ENCODE assay signal across 13 mouse cellular contexts in the genomic region with DNA sequence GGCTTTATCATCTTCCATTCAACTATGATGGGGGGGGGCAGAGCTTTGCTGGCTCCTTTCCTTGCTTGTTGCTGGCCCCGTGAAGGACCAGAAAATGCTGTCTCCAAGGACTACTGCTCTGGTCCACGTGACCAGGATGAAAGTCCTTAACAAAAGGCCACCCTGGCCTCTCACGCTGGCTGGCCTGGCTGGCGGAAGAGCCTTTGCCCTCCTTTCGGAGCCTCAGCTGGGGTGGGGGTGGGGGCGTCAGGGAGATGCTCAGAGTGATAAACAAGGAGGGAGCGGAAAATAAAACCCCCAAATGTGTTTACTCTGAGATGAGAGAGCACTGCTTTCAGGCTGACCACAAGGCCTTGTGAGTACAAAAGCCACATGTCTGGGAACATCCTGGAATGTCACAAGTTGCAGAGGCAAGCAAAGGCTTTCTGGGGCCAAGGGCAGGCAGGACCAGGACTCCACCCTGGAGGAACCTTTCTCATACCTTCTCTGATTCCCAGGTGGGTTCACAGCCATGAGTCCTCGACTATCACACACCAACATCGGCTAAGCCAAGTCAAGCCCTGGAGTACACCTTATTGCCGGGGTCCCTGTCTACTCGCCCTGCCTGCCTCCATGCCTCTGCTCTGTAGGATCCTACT. TPM values are rescaled to one million over a fixed set of nuclear protein-coding genes. Genes with fewer than 3 reads are reported as not detected.
DNase-seq lines count a peak whose midpoint lies in the region; ATAC-seq and TF ChIP-seq lines count a peak whose summit lies in the region.
"Had no signal": no experiment of that assay in that cellular context is flagged by ENCODE, and none has a peak within 500 bp of the region (broad histone marks: within the 10 kb centered on the region; RNA-seq: fewer than 3 reads in every experiment).

No protein-coding gene starts in this region.

- H3K9ac ChIP-seq in heart, postnatal 0 days (replicated peaks; ENCODE audit: low read depth, low read length): no peak overlapping the region
- H3K9ac ChIP-seq: forebrain, embryonic 15.5 days had no signal

- no peak for DNase-seq in heart, postnatal 0 days (ENCODE audit: low spot score)
- DNase-seq in heart, postnatal 4 days: no peak
- DNase-seq in CD4-positive helper T cell, adult 2 months (ENCODE audit: low read depth, low spot score): peak; percentile 45
- peak; percentile 18 for DNase-seq in brain, embryonic 14.5 days (ENCODE audit: low read depth)
- peak; percentile 80 for DNase-seq in kidney, postnatal 10 days
- DNase-seq in layer of hippocampus, postnatal 10 days (ENCODE audit: low spot score in 2 of 2): no peak
- no peak for DNase-seq in urinary bladder, postnatal 10 days (ENCODE audit: low spot score)
- no peak for DNase-seq in gastrocnemius, postnatal 14 days
- DNase-seq: cerebellum, adult 2 months; heart, postnatal 14 days; layer of hippocampus, adult 9-11 months; lung, postnatal 36 days had no signal

- no peaks in the 10 kb centered on the region for H3K9me3 ChIP-seq in heart, postnatal 0 days (replicated peaks; ENCODE audit: control insufficient read depth, low read length)
- H3K9me3 ChIP-seq: forebrain, embryonic 15.5 days had no signal

- H3K4me3 ChIP-seq in heart, postnatal 0 days (ENCODE audit: low read depth, low read length): no peak overlapping the region
- H3K4me3 ChIP-seq: forebrain, embryonic 15.5 days had no signal

- no peaks in the 10 kb centered on the region for H3K27me3 ChIP-seq in heart, postnatal 0 days (ENCODE audit: control insufficient read depth, insufficient read depth, low read length)
- H3K27me3 ChIP-seq: forebrain, embryonic 15.5 days had no signal

- WGBS in heart, postnatal 0 days: 57% methylated on average over 11 of the region's 11 CpGs

- intact Hi-C loops in gastrocnemius, postnatal 14 days (cut with DNase I; ENCODE audit: low total_unique reads): no loop called here

- no peak for TF ChIP-seq CTCF in heart, postnatal 0 days (IDR thresholded peaks at IDR 0.05; ENCODE audit: low read depth)
- no peak for TF ChIP-seq CTCF in brain, embryonic 14.5 days (IDR thresholded peaks at IDR 0.05; ENCODE audit: borderline replicate concordance, extremely low read depth, insufficient read depth, insufficient read length)

- no peak for TF ChIP-seq POLR2A in brain, embryonic 14.5 days (IDR thresholded peaks at IDR 0.05; ENCODE audit: borderline replicate concordance, extremely low read depth, insufficient read depth, insufficient read length, poor library complexity, severe bottlenecking)

- no peaks in the 10 kb centered on the region for H3K36me3 ChIP-seq in heart, postnatal 0 days (replicated peaks; ENCODE audit: control insufficient read depth, insufficient read depth, low read length)
- H3K36me3 ChIP-seq: forebrain, embryonic 15.5 days had no signal

- no peak for ATAC-seq in heart, postnatal 0 days (ENCODE audit: insufficient read depth, low read depth)
- ATAC-seq: forebrain, embryonic 15.5 days had no signal

- H3K4me1 ChIP-seq in heart, postnatal 0 days (ENCODE audit: control insufficient read depth, insufficient read depth): no peaks in the 10 kb centered on the region

- 0 out of 2 replicates have a peak, but pooled peaks have one; percentile 25 for TF ChIP-seq EP300 in heart, postnatal 0 days (IDR thresholded peaks at IDR 0.05; ENCODE audit: low read depth)

- no peak overlapping the region for H3K4me2 ChIP-seq in heart, postnatal 0 days (ENCODE audit: low read depth, low read length)
- H3K4me2 ChIP-seq: forebrain, embryonic 15.5 days had no signal

- H3K27ac ChIP-seq in heart, postnatal 0 days (ENCODE audit: low read depth): no peak overlapping the region
- H3K27ac ChIP-seq: forebrain, embryonic 15.5 days had no signal

RNA-seq across cellular contexts. Expression of a gene that starts 24.7 kb away (rescaled TPM):
- 62.0 and 63.6 TPM in 2 replicates for total RNA-seq in heart, postnatal 0 days (2014; rRNA removed; ENCODE audit: low replicate concordance)
- 15.7 and 17.5 TPM in 2 replicates for polyA plus RNA-seq in heart, postnatal 0 days (2015; fragmentation: Nextera tagmentation; extraction: Ambion mirVana)
- total RNA-seq in heart, postnatal 4 days (2021): 100 to 1,000 TPM; 219 to 228 TPM
- polyA plus RNA-seq in brain, embryonic 14.5 days (2012; rRNA removed): 12.1 and 29.9 TPM in 2 replicates
- total RNA-seq in layer of hippocampus, postnatal 10 days (2021): 10 to 100 TPM; 65.2 to 75.2 TPM
- total RNA-seq in gastrocnemius, postnatal 14 days (2021): 100 to 1,000 TPM in 1 of 2 experiments, 10 to 100 TPM in 1; 96.9 to 111 TPM

Comparison
In these comparisons a context has a peak if more than half of its experiments do, and no peak if none do; other contexts are left out.
1. DNase-seq: peak in CD4-positive helper T cell, adult 2 months (single experiment), brain, embryonic 14.5 days (single experiment) and kidney, postnatal 10 days (single experiment); none in heart, postnatal 0 days (single experiment), heart, postnatal 4 days (single experiment), layer of hippocampus, postnatal 10 days (0 of 2), urinary bladder, postnatal 10 days (single experiment) and gastrocnemius, postnatal 14 days (single experiment).